Mouse (Mus musculus) small intestine, adult 2 months (tissue): ENCODE results near the gene Ewsr1. TPM values are rescaled to one million over a fixed set of nuclear protein-coding genes. Genes with fewer than 3 reads are reported as not detected.
A peak's percentile ranks its signal among the peaks of the same experiment; 100 is the strongest.

ENCODE experiments used
- H3K27ac ChIP-seq: fragments of 200-500 bp; 2 replicates; pipeline ENCODE4 v1.5.1; 2012; ENCODE audit warnings: low read depth, low read length, control low read depth, inconsistent platforms; ENCODE audit not compliant: insufficient read depth
- H3K27me3 ChIP-seq: fragments of 200-500 bp; 2 replicates; pipeline ENCODE4 v1.6.1; 2012; ENCODE audit warnings: mild to moderate bottlenecking, moderate library complexity, low read length, inconsistent platforms; ENCODE audit not compliant: control insufficient read depth, insufficient read depth
- H3K36me3 ChIP-seq: fragments of 200-500 bp; 2 replicates; pipeline ENCODE4 v1.6.1; 2012; ENCODE audit warnings: mild to moderate bottlenecking, low read length, control low read depth, inconsistent platforms; ENCODE audit not compliant: control insufficient read depth, insufficient read depth
- H3K4me1 ChIP-seq: fragments of 200-500 bp; 2 replicates; pipeline ENCODE4 v1.6.1; 2012; ENCODE audit warnings: low read length, inconsistent platforms, mixed read lengths; ENCODE audit not compliant: control insufficient read depth, insufficient read depth, insufficient read length
- H3K4me3 ChIP-seq: fragments of 200-500 bp; 2 replicates; pipeline ENCODE4 v1.5.1; 2012; ENCODE audit warnings: low read depth, mild to moderate bottlenecking, control low read depth, inconsistent platforms, low read length, moderate library complexity
- CTCF ChIP-seq: fragments of 200-500 bp; IDR thresholded peaks from 2 replicates; pipeline ENCODE4 v1.5.1; 2012; ENCODE audit warnings: low read depth, mild to moderate bottlenecking, control low read depth, inconsistent platforms, low read length, moderate library complexity, mixed read lengths; ENCODE audit not compliant: insufficient replicate concordance, insufficient read length; ENCODE audit errors: extremely low read depth
- POLR2A ChIP-seq: fragments of 200-500 bp; IDR thresholded peaks from 2 replicates; pipeline ENCODE4 v1.6.1; 2012; ENCODE audit warnings: low read depth, mild to moderate bottlenecking, control low read depth, inconsistent platforms, low read length, moderate library complexity
- WGBS: fragments of 180-500 bp; shearing (Covaris S2); methylation state at CpG from one replicate; pipeline ENCODE4 v1.1.7; 2018; 5-methylcytosine and 5-hydroxymethylcytosine counted together
- polyA plus RNA-seq: library from polyadenylated mRNA; depleted of rRNA; stranded (reverse); fragments of >200 nt; gene quantifications from 2 replicates; pipeline ENCODE4 v1.2.3, GENCODE M21; 2012

The Ewsr1 gene
- polyA plus RNA-seq, 1 experiment: 396 TPM

GRCm38 (mm10) chr11:5068126-5068971, 30.7 kb downstream of the Ewsr1 start:
- WGBS: 52% methylated on average over 9 of the region's 9 CpGs
- H3K27me3 ChIP-seq: no peaks in the 10 kb centered on the region
- peaks cover 9% of the 10 kb centered on the region for H3K4me1 ChIP-seq
- no peak overlapping the region for H3K27ac ChIP-seq
- H3K4me3 ChIP-seq: no peak overlapping the region
- TF ChIP-seq CTCF (no peak), POLR2A (no peak)
- peaks cover 46% of the 10 kb centered on the region for H3K36me3 ChIP-seq

- TF ChIP-seq POLR2A: no peak
- no peak for TF ChIP-seq CTCF
- H3K4me1 ChIP-seq: peaks cover 18% of the 10 kb centered on the region
- no peak overlapping the region for H3K4me3 ChIP-seq
- H3K27me3 ChIP-seq: no peaks in the 10 kb centered on the region
- H3K36me3 ChIP-seq: peaks cover 34% of the 10 kb centered on the region
- H3K27ac ChIP-seq: no peak overlapping the region
These were observed 32.0 kb downstream of the Ewsr1 start for GRCm38 (mm10) chr11:5067063-5067462.

- peaks cover 28% of the 10 kb centered on the region for H3K4me1 ChIP-seq
- H3K4me3 ChIP-seq: peak within 1 kb of the TSS; percentile 82
- H3K27me3 ChIP-seq: no peaks in the 10 kb centered on the region
- peak within 1 kb of the TSS; percentile 75 for H3K27ac ChIP-seq
- peaks cover 23% of the 10 kb centered on the region for H3K36me3 ChIP-seq
- TF ChIP-seq POLR2A: peak; percentile 30
- TF ChIP-seq CTCF: peak; percentile 66; the same call in 1 of the 2 replicates
- WGBS: under 1% methylated on average over 49 of the region's 50 CpGs
These were observed 33.8 kb downstream of the Ewsr1 start, which contains the start of gene Gas2l1 for GRCm38 (mm10) chr11:5065056-5065821. Gas2l1 (minus strand) TSS chr11:5065327.

GRCm38 (mm10) chr11:5064282-5065055, 34.6 kb downstream of the Ewsr1 start:
- Histone ChIP-seq H3K4me3 (peak overlapping the region; percentile 82), H3K4me1 (peaks cover 32% of the 10 kb centered on the region), H3K27me3 (no peaks in the 10 kb centered on the region), H3K36me3 (peaks cover 20% of the 10 kb centered on the region), H3K27ac (no peak overlapping the region)
- 22% methylated on average over 38 of the region's 38 CpGs for WGBS
- TF ChIP-seq CTCF (no peak), POLR2A (no peak)

GRCm38 (mm10) chr11:5063561-5064281, 35.3 kb downstream of the Ewsr1 start:
- Histone ChIP-seq H3K4me3 (peak overlapping the region; percentile 82), H3K36me3 (peaks cover 13% of the 10 kb centered on the region), H3K27ac (no peak overlapping the region), H3K4me1 (peaks cover 35% of the 10 kb centered on the region), H3K27me3 (peaks cover 6% of the 10 kb centered on the region; the same call in 1 of the 2 replicates)
- TF ChIP-seq CTCF: no peak
- no peak for TF ChIP-seq POLR2A
- 67% methylated on average over 31 of the region's 31 CpGs for WGBS

- H3K27ac ChIP-seq: no peak overlapping the region
- 70% methylated on average over 13 of the region's 13 CpGs for WGBS
- TF ChIP-seq CTCF: no peak
- TF ChIP-seq POLR2A: no peak
- peaks cover 6% of the 10 kb centered on the region; the same call in 1 of the 2 replicates for H3K36me3 ChIP-seq
- peaks cover 38% of the 10 kb centered on the region for H3K4me1 ChIP-seq
- H3K4me3 ChIP-seq: no peak overlapping the region
- H3K27me3 ChIP-seq: peaks cover 10% of the 10 kb centered on the region
These were observed 36.1 kb downstream of the Ewsr1 start for GRCm38 (mm10) chr11:5062860-5063505.
